Mouse (Mus musculus): ENCODE data around the gene Mrm3.

The Mrm3 gene

GRCm38 (mm10) chr11:76252036-76252435 is 8.5 kb downstream of the Mrm3 start:
- no peak for DNase-seq (ENCODE audit: low spot score)

- peak; percentile 59 for DNase-seq (ENCODE audit: low spot score)
Measured at GRCm38 (mm10) chr11:76253145-76253917, 9.8 kb downstream of the Mrm3 start.

GRCm38 (mm10) chr11:76253918-76254264 is 10.4 kb downstream of the Mrm3 start:
- DNase-seq (ENCODE audit: low spot score), result no peak

- no peak for DNase-seq (ENCODE audit: low spot score)
Measured at GRCm38 (mm10) chr11:76255431-76256001, 12.0 kb downstream of the Mrm3 start.

GRCm38 (mm10) chr11:76256129-76256528 is 12.6 kb downstream of the Mrm3 start:
- DNase-seq (ENCODE audit: low spot score), result no peak

GRCm38 (mm10) chr11:76257386-76257785 is 13.9 kb downstream of the Mrm3 start:
- DNase-seq (ENCODE audit: low spot score), result no peak

GRCm38 (mm10) chr11:76258511-76258910 is 15.0 kb downstream of the Mrm3 start:
- no peak for DNase-seq (ENCODE audit: low spot score)

GRCm38 (mm10) chr11:76260208-76261050 is 16.9 kb downstream of the Mrm3 start:
- no peak for DNase-seq (ENCODE audit: low spot score)

GRCm38 (mm10) chr11:76261224-76261623 is 17.7 kb downstream of the Mrm3 start:
- no peak for DNase-seq (ENCODE audit: low spot score)

- DNase-seq (ENCODE audit: low spot score), result no peak
Measured at GRCm38 (mm10) chr11:76262611-76263351, 19.3 kb downstream of the Mrm3 start.

- DNase-seq (ENCODE audit: low spot score), result no peak
Measured at GRCm38 (mm10) chr11:76267550-76267949, 24.0 kb downstream of the Mrm3 start.

GRCm38 (mm10) chr11:76268001-76268459 is 24.5 kb downstream of the Mrm3 start:
- no peak for DNase-seq (ENCODE audit: low spot score)

- DNase-seq (ENCODE audit: low spot score), result no peak
Measured at GRCm38 (mm10) chr11:76268521-76269065, 25.1 kb downstream of the Mrm3 start.

GRCm38 (mm10) chr11:76272440-76272839 is 28.9 kb downstream of the Mrm3 start:
- DNase-seq (ENCODE audit: low spot score), result no peak

- DNase-seq (ENCODE audit: low spot score), result no peak
Measured at GRCm38 (mm10) chr11:76278960-76279852, 35.7 kb downstream of the Mrm3 start.

GRCm38 (mm10) chr11:76279971-76280370 is 36.5 kb downstream of the Mrm3 start:
- DNase-seq (ENCODE audit: low spot score), result no peak

- no peak for DNase-seq (ENCODE audit: low spot score)
Measured at GRCm38 (mm10) chr11:76283841-76284240, 40.3 kb downstream of the Mrm3 start.

GRCm38 (mm10) chr11:76285431-76286075 is 42.0 kb downstream of the Mrm3 start:
- no peak for DNase-seq (ENCODE audit: low spot score)

- no peak for DNase-seq (ENCODE audit: low spot score)
Measured at GRCm38 (mm10) chr11:76286534-76287126, 43.1 kb downstream of the Mrm3 start.

- DNase-seq (ENCODE audit: low spot score), result no peak
Measured at GRCm38 (mm10) chr11:76287301-76287700, 43.8 kb downstream of the Mrm3 start.
